Mouse (Mus musculus): ENCODE measurements around the gene Trex2.
"Not testable (repeated sequence)": the region's sequence is repeated elsewhere in the genome, so short reads cannot be mapped to it uniquely, and the experiment has no call there.

The Trex2 gene

GRCm38 (mm10) chrX:73430036-73430435 lies 5.1 kb downstream of the Trex2 start:
- peak; percentile 18 for DNase-seq (ENCODE audit: low spot score)

- no peak for DNase-seq (ENCODE audit: low spot score)
These were observed 22.4 kb downstream of the Trex2 start for GRCm38 (mm10) chrX:73412767-73413166.

- no peak for DNase-seq (ENCODE audit: low spot score)
These were observed 24.1 kb downstream of the Trex2 start, which contains the start of gene Zfp92 for GRCm38 (mm10) chrX:73410880-73411517. Zfp92 (plus strand) TSS chrX:73411096.

GRCm38 (mm10) chrX:73401616-73402015 lies 33.5 kb downstream of the Trex2 start:
- DNase-seq (ENCODE audit: low spot score) = no peak

DNA sequence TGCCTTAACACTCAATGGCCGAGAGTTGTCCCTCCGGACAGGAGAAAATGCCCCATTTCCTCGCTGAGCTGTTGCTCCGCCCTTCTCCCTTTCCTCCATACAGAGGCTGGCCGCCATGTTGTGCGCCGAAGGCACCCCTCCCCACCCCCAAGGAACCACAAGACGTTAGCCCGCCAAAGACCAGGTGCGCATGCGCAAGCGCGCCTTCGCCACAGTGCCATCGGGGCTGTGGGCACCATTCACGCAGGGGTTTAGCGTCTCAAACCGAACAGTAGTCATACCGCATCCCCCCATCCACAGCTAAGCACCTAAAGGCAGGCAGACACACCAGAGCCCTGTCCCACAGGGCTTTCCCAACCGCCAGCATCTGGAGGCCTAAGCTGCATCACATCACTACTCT lies 34.2 kb downstream of the Trex2 start:
- no peak for DNase-seq (ENCODE audit: low spot score)

DNA sequence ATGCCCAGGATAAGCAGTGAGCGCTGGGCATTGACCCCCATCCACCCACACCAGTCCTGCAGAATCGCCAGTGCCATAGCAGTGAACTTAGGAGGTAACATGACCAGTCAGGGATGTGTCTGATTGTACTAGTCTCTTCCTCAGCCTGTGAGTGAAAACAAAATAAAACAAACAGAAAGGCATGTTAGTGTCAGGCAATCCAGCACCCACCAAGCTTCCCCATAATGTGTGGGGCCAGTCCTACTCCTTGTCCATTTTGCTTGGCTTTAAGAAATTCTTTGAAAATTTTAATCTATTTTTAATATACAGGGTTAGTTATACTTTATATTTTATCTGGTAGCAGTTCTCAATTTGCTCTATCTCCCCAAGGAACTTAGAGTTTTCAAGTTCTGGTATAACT lies 36.5 kb downstream of the Trex2 start, which contains the start of gene Gm18336:
TSS of gene Gm18336 (minus strand) at position 101 of the 400 bp plus-strand sequence.
- not testable (repeated sequence) for DNase-seq (ENCODE audit: low spot score)

GRCm38 (mm10) chrX:73396446-73396845 lies 38.7 kb downstream of the Trex2 start:
- DNase-seq (ENCODE audit: low spot score) = no peak

GRCm38 (mm10) chrX:73391481-73391880 lies 43.7 kb downstream of the Trex2 start:
- no peak for DNase-seq (ENCODE audit: low spot score)

DNA sequence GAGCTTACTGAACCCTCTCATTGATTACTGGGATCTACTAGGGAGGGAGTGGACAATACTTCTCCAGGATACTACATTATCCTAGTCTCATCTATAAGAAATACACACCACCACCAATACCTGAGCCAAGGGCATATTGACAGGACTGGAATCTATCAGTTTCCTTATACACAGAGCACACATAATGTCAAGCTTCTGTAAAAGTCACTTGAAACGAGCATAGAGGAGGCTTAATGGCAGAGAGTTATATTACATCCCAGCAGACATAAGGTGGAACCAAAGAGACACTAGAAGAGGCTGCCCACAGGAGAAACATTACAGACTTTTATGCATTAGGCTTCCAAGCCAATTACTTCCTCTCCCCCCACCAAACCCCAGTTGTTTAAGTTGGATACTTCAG lies 50.2 kb downstream of the Trex2 start:
- DNase-seq (ENCODE audit: low spot score) = no peak

DNA sequence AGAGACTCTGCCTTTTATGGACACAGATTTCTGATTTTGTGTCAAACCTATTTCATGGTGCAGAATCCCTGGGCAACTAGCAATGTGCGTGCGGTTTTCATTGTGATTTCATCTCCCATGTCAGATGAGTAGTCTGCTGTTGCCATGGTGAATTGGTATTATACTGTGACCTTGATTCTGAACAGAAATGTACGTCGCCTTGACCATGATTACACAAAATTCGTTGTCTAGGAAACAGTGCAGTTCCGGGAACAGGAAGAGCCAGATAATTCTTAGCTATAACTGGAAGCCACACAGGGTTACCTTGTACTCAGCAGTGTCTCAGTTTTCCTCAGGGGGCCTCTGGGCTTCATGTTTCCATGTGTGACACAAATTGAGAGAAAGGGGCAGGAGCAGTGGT lies 50.7 kb downstream of the Trex2 start:
- no peak for DNase-seq (ENCODE audit: low spot score)

All from embryo, embryonic 10.5 days (tissue).